Mouse (Mus musculus) neural tube, embryonic 15.5 days (tissue): ENCODE results near the gene Olfr97. TPM values are rescaled to one million over a fixed set of nuclear protein-coding genes. Genes with fewer than 3 reads are reported as not detected.

Experiments used
- ATAC-seq: fragments of 200-750 bp; cut with Nextera tagmentation; 2 replicates; pipeline ENCODE4 v1.8.0; 2017; ENCODE audit warnings: mild to moderate bottlenecking, moderate TSS enrichment, moderate library complexity; ENCODE audit not compliant: low FRiP score
- H3K27ac ChIP-seq: fragments of 300-500 bp; sonication (generic); replicated peaks from 2 replicates; pipeline ENCODE4 v1.5.1; 2015; ENCODE audit warnings: mild to moderate bottlenecking, inconsistent platforms
- H3K27me3 ChIP-seq: fragments of 300-500 bp; sonication (generic); replicated peaks from 2 replicates; pipeline ENCODE4 v1.6.1; 2015; ENCODE audit warnings: inconsistent platforms
- H3K36me3 ChIP-seq: fragments of 300-500 bp; sonication (generic); 2 replicates; pipeline ENCODE4 v1.6.1; 2015; ENCODE audit warnings: inconsistent platforms
- H3K4me1 ChIP-seq: fragments of 300-500 bp; sonication (generic); 2 replicates; pipeline ENCODE4 v1.6.1; 2015; ENCODE audit warnings: inconsistent platforms
- H3K4me2 ChIP-seq: fragments of 300-500 bp; sonication (generic); 2 replicates; pipeline ENCODE4 v1.6.1; 2015; ENCODE audit warnings: inconsistent platforms, mild to moderate bottlenecking, moderate library complexity
- H3K4me3 ChIP-seq: fragments of 300-500 bp; sonication (generic); replicated peaks from 2 replicates; pipeline ENCODE4 v1.5.1; 2015; ENCODE audit warnings: mild to moderate bottlenecking, inconsistent platforms
- H3K9ac ChIP-seq: fragments of 300-500 bp; sonication (generic); replicated peaks from 2 replicates; pipeline ENCODE4 v1.6.1; 2015; ENCODE audit warnings: mild to moderate bottlenecking, inconsistent platforms
- H3K9me3 ChIP-seq: fragments of 300-500 bp; sonication (generic); replicated peaks from 2 replicates; pipeline ENCODE4 v1.6.1; 2016; ENCODE audit warnings: inconsistent platforms
- WGBS: fragments of 180-500 bp; shearing (Covaris S2); methylation state at CpG from one replicate; pipeline ENCODE4 v1.1.7; 2015; ENCODE audit warnings: mixed read lengths; 5-methylcytosine and 5-hydroxymethylcytosine counted together
- polyA plus RNA-seq: library from polyadenylated mRNA; unstranded; fragments of >200 nt; fragmentation: Nextera tagmentation; extraction: Ambion mirVana; gene quantifications from 2 replicates; pipeline ENCODE4 v1.2.1, GENCODE M21; 2015

Gene Olfr97
- polyA plus RNA-seq, 1 experiment from 2014 or later, result not detected

GRCm38 (mm10) chr17:37193032-37193431, 44.1 kb downstream of the Olfr97 start:
- Histone ChIP-seq H3K4me1 (peaks cover 15% of the 10 kb centered on the region), H3K9me3 (no peaks in the 10 kb centered on the region), H3K36me3 (no peaks in the 10 kb centered on the region), H3K4me2 (no peak overlapping the region), H3K27me3 (peaks cover 16% of the 10 kb centered on the region), H3K27ac (no peak overlapping the region), H3K4me3 (no peak overlapping the region), H3K9ac (no peak overlapping the region)
- ATAC-seq, result no peak

- WGBS, result 66% methylated on average over 2 of the region's 2 CpGs
- Histone ChIP-seq H3K9me3 (no peaks in the 10 kb centered on the region), H3K27ac (no peak overlapping the region), H3K4me3 (no peak overlapping the region), H3K4me1 (no peaks in the 10 kb centered on the region), H3K4me2 (no peak overlapping the region), H3K27me3 (peaks cover 6% of the 10 kb centered on the region), H3K9ac (no peak overlapping the region), H3K36me3 (no peaks in the 10 kb centered on the region)
- ATAC-seq, result no peak
These were observed 46.4 kb downstream of the Olfr97 start for GRCm38 (mm10) chr17:37190711-37191110.

- no peak overlapping the region for H3K9ac ChIP-seq
- no peaks in the 10 kb centered on the region for H3K4me1 ChIP-seq
- no peak overlapping the region for H3K4me3 ChIP-seq
- 51% methylated on average over 6 of the region's 6 CpGs for WGBS
- H3K27me3 ChIP-seq, result no peaks in the 10 kb centered on the region
- no peaks in the 10 kb centered on the region for H3K36me3 ChIP-seq
- no peak overlapping the region for H3K4me2 ChIP-seq
- ATAC-seq, result no peak
- no peak overlapping the region for H3K27ac ChIP-seq
- no peaks in the 10 kb centered on the region for H3K9me3 ChIP-seq
These were observed 51.7 kb downstream of the Olfr97 start for GRCm38 (mm10) chr17:37185474-37185873.

Other genes starting within 250 kb of the Olfr97 start
- gene H2-M5, start 247.8 kb downstream of the Olfr97 start, polyA plus RNA-seq, result 2.5 and 2.7 TPM in 2 replicates
- 200 and 252 TPM in 2 replicates for gene Zfp57, start 236.2 kb downstream of the Olfr97 start, polyA plus RNA-seq
- 1.5 and 2.0 TPM in 2 replicates for gene Mog, start 213.9 kb downstream of the Olfr97 start, polyA plus RNA-seq
- gene Gabbr1, start 191.4 kb downstream of the Olfr97 start, polyA plus RNA-seq, result 77.9 and 90.1 TPM in 2 replicates
- 0.06 TPM in 1 of 2 replicates, not detected in the other for gene Olfr90, start 148.8 kb downstream of the Olfr97 start, polyA plus RNA-seq
- not detected in 2 replicates for gene Olfr91, start 139.1 kb downstream of the Olfr97 start, polyA plus RNA-seq
- gene Olfr92, start 117.2 kb downstream of the Olfr97 start, polyA plus RNA-seq, result not detected in 2 replicates
- not detected in 2 replicates for gene Olfr93, start 75.8 kb downstream of the Olfr97 start, polyA plus RNA-seq
- gene Ubd, start 43.4 kb downstream of the Olfr97 start, polyA plus RNA-seq, result 3.8 TPM in 1 of 2 replicates, not detected in the other
- 0.14 and 0.19 TPM in 2 replicates for gene Olfr94, start 36.3 kb downstream of the Olfr97 start, polyA plus RNA-seq
- 0.04 TPM in 1 of 2 replicates, not detected in the other for gene Olfr95, start 24.2 kb downstream of the Olfr97 start, polyA plus RNA-seq
- not detected in 2 replicates for gene Olfr96, start 17.2 kb downstream of the Olfr97 start, polyA plus RNA-seq
- not detected in 2 replicates for gene Olfr98, start 26.4 kb upstream of the Olfr97 start, polyA plus RNA-seq
- gene H2-M3, start 32.9 kb upstream of the Olfr97 start, polyA plus RNA-seq, result 1.7 and 3.2 TPM in 2 replicates
- not detected in 2 replicates for gene Olfr99, start 46.1 kb upstream of the Olfr97 start, polyA plus RNA-seq
- gene Olfr101, start 67.0 kb upstream of the Olfr97 start, polyA plus RNA-seq, result not detected in 2 replicates
- not detected in 2 replicates for gene Olfr102, start 79.7 kb upstream of the Olfr97 start, polyA plus RNA-seq
- gene Olfr103, start 102.4 kb upstream of the Olfr97 start, polyA plus RNA-seq, result not detected in 2 replicates
- gene Olfr104-ps, start 122.3 kb upstream of the Olfr97 start, polyA plus RNA-seq, result not detected in 2 replicates
- gene Olfr105-ps, start 141.7 kb upstream of the Olfr97 start, polyA plus RNA-seq, result not detected in 2 replicates
- gene Olfr106-ps, start 153.1 kb upstream of the Olfr97 start, polyA plus RNA-seq, result not detected in 2 replicates
- 0.04 TPM in 1 of 2 replicates, not detected in the other for gene Olfr107, start 161.9 kb upstream of the Olfr97 start, polyA plus RNA-seq
- gene Olfr108, start 208.2 kb upstream of the Olfr97 start, polyA plus RNA-seq, result not detected in 2 replicates
- not detected in 2 replicates for gene Olfr109, start 221.6 kb upstream of the Olfr97 start, polyA plus RNA-seq
- 0.73 TPM in 1 of 2 replicates, not detected in the other for gene H2-M2, start 246.2 kb upstream of the Olfr97 start, polyA plus RNA-seq